Mouse (Mus musculus) stomach, postnatal 0 days (tissue): ENCODE measurements around the gene Capns2.

Experiments
- CTCF ChIP-seq: IDR thresholded peaks from 2 replicates; pipeline ENCODE4 v1.5.1; 2016; ENCODE audit warnings: antibody characterized with exemption, low read depth, mild to moderate bottlenecking, moderate library complexity
- EP300 ChIP-seq: optimal IDR thresholded peaks from 2 replicates; pipeline ENCODE3; 2016; ENCODE audit warnings: antibody characterized with exemption

DNA sequence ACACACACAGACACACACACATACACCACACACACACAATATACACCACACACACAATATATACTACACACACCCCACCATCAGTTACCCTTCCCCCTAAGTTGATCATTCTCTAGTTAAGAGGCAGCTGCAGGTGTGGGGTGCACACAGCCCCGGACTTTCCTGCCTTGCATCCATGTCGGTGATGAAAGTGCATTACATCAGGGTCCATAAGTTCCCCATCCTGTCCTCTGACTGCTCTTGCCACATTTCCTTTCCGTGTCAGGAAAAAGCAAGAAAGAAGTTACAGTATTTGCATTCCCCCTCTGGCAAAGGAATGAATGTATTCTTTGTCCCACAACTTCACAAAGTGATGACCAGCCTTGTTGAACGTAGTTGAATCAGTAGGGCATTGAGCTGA lies 20.0 kb upstream of the Capns2 start:
- TF ChIP-seq CTCF (no peak), EP300 (no peak)
